Mouse (Mus musculus): ENCODE measurements around the gene Chd9. TPM values are rescaled to one million over a fixed set of nuclear protein-coding genes. Genes with fewer than 3 reads are reported as not detected.
A peak's percentile ranks its signal among the peaks of the same experiment; 100 is the strongest.
"Not testable (repeated sequence)": the region's sequence is repeated elsewhere in the genome, so short reads cannot be mapped to it uniquely, and the experiment has no call there.

Gene Chd9
- total RNA-seq, 2 experiments from 2014 or later: 236 to 287 TPM

GRCm38 (mm10) chr8:90898578-90898977 is 70.4 kb downstream of the Chd9 start:
- DNase-seq (ENCODE audit: extremely low spot score in 1 of 2, low spot score in 1 of 2): no peak

GRCm38 (mm10) chr8:90902002-90902401 is 73.8 kb downstream of the Chd9 start:
- DNase-seq (ENCODE audit: extremely low spot score in 1 of 2, low spot score in 1 of 2): no peak

- DNase-seq (ENCODE audit: extremely low spot score in 1 of 2, low spot score in 1 of 2): no peak
Observed at GRCm38 (mm10) chr8:90904171-90904706, 76.1 kb downstream of the Chd9 start.

- DNase-seq (ENCODE audit: extremely low spot score in 1 of 2, low spot score in 1 of 2): no peak
Observed at GRCm38 (mm10) chr8:90906922-90907321, 78.8 kb downstream of the Chd9 start.

- DNase-seq (ENCODE audit: extremely low spot score in 1 of 2, low spot score in 1 of 2): no peak
Observed at GRCm38 (mm10) chr8:90907516-90907847, 79.3 kb downstream of the Chd9 start.

- peak; percentile 81 to 85 for DNase-seq (ENCODE audit: extremely low spot score in 1 of 2, low spot score in 1 of 2)
Observed at GRCm38 (mm10) chr8:90907848-90908551, 79.8 kb downstream of the Chd9 start.

GRCm38 (mm10) chr8:90908580-90909471 is 80.7 kb downstream of the Chd9 start:
- peak; percentile 20 to 42 for DNase-seq (ENCODE audit: extremely low spot score in 1 of 2, low spot score in 1 of 2)

- no peak for DNase-seq (ENCODE audit: extremely low spot score in 1 of 2, low spot score in 1 of 2)
Observed at GRCm38 (mm10) chr8:90923158-90923905, 95.2 kb downstream of the Chd9 start.

GRCm38 (mm10) chr8:90928412-90928811 is 100.3 kb downstream of the Chd9 start:
- DNase-seq (ENCODE audit: extremely low spot score in 1 of 2, low spot score in 1 of 2): no peak

GRCm38 (mm10) chr8:90930125-90930524 is 102.0 kb downstream of the Chd9 start:
- DNase-seq (ENCODE audit: extremely low spot score in 1 of 2, low spot score in 1 of 2): not testable (repeated sequence)

- no peak for DNase-seq (ENCODE audit: extremely low spot score in 1 of 2, low spot score in 1 of 2)
Observed at GRCm38 (mm10) chr8:90932934-90933333, 104.8 kb downstream of the Chd9 start.

GRCm38 (mm10) chr8:90934786-90935185 is 106.6 kb downstream of the Chd9 start:
- no peak for DNase-seq (ENCODE audit: extremely low spot score in 1 of 2, low spot score in 1 of 2)

- no peak for DNase-seq (ENCODE audit: extremely low spot score in 1 of 2, low spot score in 1 of 2)
Observed at GRCm38 (mm10) chr8:90936840-90937239, 108.7 kb downstream of the Chd9 start.

- DNase-seq (ENCODE audit: extremely low spot score in 1 of 2, low spot score in 1 of 2): no peak
Observed at GRCm38 (mm10) chr8:90938352-90938930, 110.3 kb downstream of the Chd9 start.

- no peak for DNase-seq (ENCODE audit: extremely low spot score in 1 of 2, low spot score in 1 of 2)
Observed at GRCm38 (mm10) chr8:90939867-90940266, 111.7 kb downstream of the Chd9 start.

GRCm38 (mm10) chr8:90943770-90944169 is 115.6 kb downstream of the Chd9 start:
- DNase-seq (ENCODE audit: extremely low spot score in 1 of 2, low spot score in 1 of 2): no peak

- peak; percentile 52 to 59 for DNase-seq (ENCODE audit: extremely low spot score in 1 of 2, low spot score in 1 of 2)
Observed at GRCm38 (mm10) chr8:90954802-90955760, 126.9 kb downstream of the Chd9 start.

GRCm38 (mm10) chr8:90955761-90956136 is 127.6 kb downstream of the Chd9 start:
- no peak for DNase-seq (ENCODE audit: extremely low spot score in 1 of 2, low spot score in 1 of 2)

GRCm38 (mm10) chr8:90956390-90956789 is 128.2 kb downstream of the Chd9 start:
- no peak for DNase-seq (ENCODE audit: extremely low spot score in 1 of 2, low spot score in 1 of 2)

Measured in layer of hippocampus, postnatal 25 days (tissue).